Mouse (Mus musculus) liver, postnatal 0 days (tissue): ENCODE data around the gene Trrap. TPM values are rescaled to one million over a fixed set of nuclear protein-coding genes. Genes with fewer than 3 reads are reported as not detected.

ENCODE experiments used
- ATAC-seq: fragments of 200-750 bp; cut with Nextera tagmentation; 2 replicates; pipeline ENCODE4 v1.8.0; 2017; ENCODE audit warnings: mild to moderate bottlenecking, moderate library complexity
- DNase-seq: peaks from one replicate; pipeline ENCODE4 v3.0.0-alpha.2; 2016
- H3K27ac ChIP-seq: fragments of 300-500 bp; sonication (generic); 2 replicates; pipeline ENCODE4 v1.5.1; 2014; ENCODE audit warnings: antibody characterized with exemption, moderate library complexity, mild to moderate bottlenecking, low read depth
- H3K27me3 ChIP-seq: fragments of 300-500 bp; sonication (generic); 2 replicates; pipeline ENCODE4 v1.6.1; 2014; ENCODE audit warnings: low read length, control low read depth, mixed read lengths; ENCODE audit not compliant: insufficient read depth
- H3K36me3 ChIP-seq: fragments of 300-500 bp; sonication (generic); replicated peaks from 2 replicates; pipeline ENCODE4 v1.6.1; 2014; ENCODE audit warnings: mild to moderate bottlenecking, control low read depth, low read length, moderate library complexity, mixed read lengths; ENCODE audit not compliant: insufficient read depth
- H3K4me1 ChIP-seq: fragments of 300-500 bp; sonication (generic); 2 replicates; pipeline ENCODE4 v1.6.1; 2014; ENCODE audit warnings: antibody characterized with exemption, mild to moderate bottlenecking, control low read depth; ENCODE audit not compliant: insufficient read depth
- H3K4me2 ChIP-seq: fragments of 300-500 bp; sonication (generic); 2 replicates; pipeline ENCODE4 v1.6.1; 2014; ENCODE audit warnings: low read depth, mild to moderate bottlenecking, low read length, moderate library complexity, mixed read lengths
- H3K4me3 ChIP-seq: fragments of 300-500 bp; sonication (generic); 2 replicates; pipeline ENCODE4 v1.5.1; 2014; ENCODE audit warnings: low read depth, low read length
- H3K9ac ChIP-seq: fragments of 300-500 bp; sonication (generic); replicated peaks from 2 replicates; pipeline ENCODE4 v1.6.1; 2014; ENCODE audit warnings: mild to moderate bottlenecking, moderate library complexity
- H3K9me3 ChIP-seq: fragments of 300-500 bp; sonication (generic); 2 replicates; pipeline ENCODE4 v1.6.1; 2016; ENCODE audit warnings: mild to moderate bottlenecking, control low read depth, low read length, mixed read lengths
- CTCF ChIP-seq: sonication (generic); IDR thresholded peaks from 2 replicates; pipeline ENCODE4 v1.5.1; 2016; ENCODE audit warnings: antibody characterized with exemption, low read depth
- EP300 ChIP-seq: IDR thresholded peaks from 2 replicates; pipeline ENCODE4 v1.6.1; 2016; ENCODE audit warnings: antibody characterized with exemption, low read depth, mild to moderate bottlenecking
- WGBS: fragments of 180-500 bp; shearing (Covaris S2); extraction: QIAGEN DNeasy Blood & Tissue Kit; methylation state at CpG from one replicate; pipeline ENCODE4 v1.1.7; 2014; ENCODE audit not compliant: insufficient replicate concordance; 5-methylcytosine and 5-hydroxymethylcytosine counted together
- microRNA-seq: library from miRNA; unstranded; fragments of <30 nt; microRNA quantifications from one replicate; pipeline ENCODE4, GENCODE M21; 2016
- polyA plus RNA-seq: library from polyadenylated mRNA; unstranded; fragments of >200 nt; fragmentation: Nextera tagmentation; extraction: Ambion mirVana; gene quantifications from 2 replicates; pipeline ENCODE4 v1.2.1, GENCODE M21; 2015

Gene Trrap
- polyA plus RNA-seq, 1 experiment from 2014 or later = 12.3 TPM

- no peak overlapping the region for H3K4me3 ChIP-seq
- no peaks in the 10 kb centered on the region for H3K27me3 ChIP-seq
- H3K4me2 ChIP-seq = no peak overlapping the region
- DNase-seq (no peak), ATAC-seq (peak; percentile 51)
- WGBS = 52% methylated on average over 7 of the region's 7 CpGs
- TF ChIP-seq CTCF (no peak), EP300 (no peak)
- no peaks in the 10 kb centered on the region for H3K4me1 ChIP-seq
- peaks cover 23% of the 10 kb centered on the region for H3K36me3 ChIP-seq
- no peaks in the 10 kb centered on the region for H3K9me3 ChIP-seq
- H3K27ac ChIP-seq = no peak overlapping the region
- H3K9ac ChIP-seq = no peak overlapping the region
Measured at GRCm38 (mm10) chr5:144898448-144899052, 131.0 kb downstream of the Trrap start.

- no peak overlapping the region for H3K9ac ChIP-seq
- no peak overlapping the region for H3K4me2 ChIP-seq
- no peak for DNase-seq
- WGBS = 82% methylated on average over 7 of the region's 7 CpGs
- H3K9me3 ChIP-seq = no peaks in the 10 kb centered on the region
- H3K36me3 ChIP-seq = peaks cover 14% of the 10 kb centered on the region
- H3K4me3 ChIP-seq = no peak overlapping the region
- no peaks in the 10 kb centered on the region for H3K4me1 ChIP-seq
- no peak overlapping the region for H3K27ac ChIP-seq
- TF ChIP-seq CTCF (no peak), EP300 (no peak)
- no peaks in the 10 kb centered on the region for H3K27me3 ChIP-seq
- ATAC-seq = no peak
Measured at GRCm38 (mm10) chr5:144901035-144901434, 133.5 kb downstream of the Trrap start.

DNA sequence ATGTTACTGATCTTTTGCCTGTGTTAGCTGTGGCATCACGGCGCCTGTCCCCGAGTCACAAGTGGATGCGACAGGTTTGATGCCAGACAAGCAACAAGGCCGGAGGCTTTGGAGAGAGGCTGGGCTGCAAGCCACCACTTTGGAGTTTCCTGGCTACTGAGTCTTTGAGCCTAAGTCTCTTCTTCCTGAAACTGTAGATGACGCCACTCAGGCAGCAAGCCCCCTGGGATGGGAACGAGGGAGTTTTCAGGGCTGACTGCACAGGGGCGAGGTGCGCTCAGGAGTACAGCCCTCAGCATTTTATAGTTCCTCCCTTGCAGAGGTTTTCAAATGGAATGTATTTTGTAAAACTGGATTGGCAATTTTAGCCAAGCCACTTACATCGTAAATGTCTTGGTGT, 134.3 kb downstream of the Trrap start:
- TF ChIP-seq CTCF (no peak), EP300 (no peak)
- Histone ChIP-seq H3K9ac (no peak overlapping the region), H3K9me3 (no peaks in the 10 kb centered on the region), H3K36me3 (peaks cover 14% of the 10 kb centered on the region), H3K4me3 (no peak overlapping the region), H3K27ac (no peak overlapping the region), H3K4me1 (no peaks in the 10 kb centered on the region), H3K27me3 (no peaks in the 10 kb centered on the region), H3K4me2 (no peak overlapping the region)
- ATAC-seq (no peak), DNase-seq (no peak)
- 89% methylated on average over 10 of the region's 10 CpGs for WGBS

DNA sequence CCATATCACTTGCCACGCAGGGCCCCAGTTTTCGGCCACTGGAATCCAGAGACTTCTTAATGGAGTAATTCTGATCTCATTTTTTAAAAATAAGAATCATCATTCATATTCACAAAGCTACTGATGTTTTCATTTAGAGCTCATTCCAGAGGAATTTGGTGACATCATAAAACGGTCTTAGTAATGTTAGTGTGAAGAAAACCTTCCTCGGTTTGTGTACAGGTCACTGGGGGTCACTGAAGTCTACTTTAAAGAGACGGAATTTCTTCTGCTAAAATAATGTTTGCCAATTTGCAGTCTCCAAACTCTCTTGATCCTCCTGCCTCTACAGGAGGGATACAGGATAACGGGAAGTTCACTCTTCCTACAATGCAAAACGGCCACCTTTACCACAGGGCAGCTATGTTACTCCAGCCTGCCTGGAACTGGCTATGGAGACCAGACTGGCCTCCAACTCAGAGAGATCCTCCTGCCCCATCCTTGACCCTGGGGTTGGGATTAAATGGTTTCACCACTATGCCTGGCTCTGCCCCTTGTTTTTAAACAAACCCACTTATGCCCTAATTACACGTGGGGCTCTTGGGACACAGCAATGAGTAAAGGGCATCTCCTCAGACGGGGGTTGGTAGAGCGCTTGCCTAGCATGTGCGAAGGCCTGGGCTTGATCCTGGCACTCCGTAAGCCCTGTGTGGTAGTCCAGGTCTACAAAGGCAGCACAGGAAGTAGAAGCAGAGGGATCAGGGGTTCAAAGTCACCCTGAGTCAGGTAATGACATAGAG, 137.0 kb downstream of the Trrap start:
- Histone ChIP-seq H3K36me3 (peaks cover 14% of the 10 kb centered on the region), H3K9me3 (no peaks in the 10 kb centered on the region), H3K9ac (no peak overlapping the region), H3K27ac (no peak overlapping the region), H3K27me3 (no peaks in the 10 kb centered on the region), H3K4me3 (no peak overlapping the region), H3K4me2 (no peak overlapping the region), H3K4me1 (0 out of 2 replicates have a peak, but pooled peaks cover 2% of the 10 kb centered on the region)
- WGBS = 66% methylated on average over 12 of the region's 12 CpGs
- DNase-seq (no peak), ATAC-seq (peak; percentile 69)
- TF ChIP-seq EP300 (no peak), CTCF (no peak)

DNA sequence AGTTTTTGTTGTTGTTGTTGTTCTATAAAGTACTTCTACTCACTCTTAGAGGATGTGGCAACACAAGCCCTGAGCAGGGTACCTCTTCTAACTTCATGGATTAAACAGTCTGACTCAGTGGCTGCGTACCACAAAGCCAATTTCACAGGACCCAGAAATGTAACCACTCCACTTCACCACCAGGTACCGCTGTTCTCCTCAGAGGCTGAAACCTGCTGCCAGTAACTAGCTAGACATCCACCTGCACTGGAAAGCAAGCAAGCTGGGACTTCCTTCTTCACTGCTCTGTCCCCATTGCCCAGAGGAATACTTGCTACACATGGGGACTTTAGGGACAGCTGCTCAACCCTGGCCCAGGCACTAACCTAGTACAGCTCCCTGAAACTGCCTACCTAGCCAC, 140.1 kb downstream of the Trrap start:
- 76% methylated on average over 2 of the region's 2 CpGs for WGBS
- Histone ChIP-seq H3K9me3 (no peaks in the 10 kb centered on the region), H3K27me3 (no peaks in the 10 kb centered on the region), H3K4me3 (no peak overlapping the region), H3K36me3 (no peaks in the 10 kb centered on the region), H3K4me1 (0 out of 2 replicates have a peak, but pooled peaks cover 2% of the 10 kb centered on the region), H3K4me2 (no peak overlapping the region), H3K27ac (no peak overlapping the region), H3K9ac (no peak overlapping the region)
- ATAC-seq = no peak
- TF ChIP-seq EP300 (no peak), CTCF (peak; percentile 61)
- DNase-seq = no peak

Small RNAs within 50 kb of the gene (microRNA-seq; reads per million reads assigned to microRNA genes)
- gene Mir7039 = not detected

Other genes with a start within 250 kb of the Trrap start
- not detected in 2 replicates for gene Nptx2, start 221.8 kb upstream of the Trrap start, polyA plus RNA-seq
- 0.09 and 0.12 TPM in 2 replicates for gene Tmem130, start 5.9 kb upstream of the Trrap start, polyA plus RNA-seq
- 2.1 and 2.2 TPM in 2 replicates for gene Smurf1, start 198.1 kb downstream of the Trrap start, polyA plus RNA-seq